Mouse (Mus musculus): ENCODE measurements around the gene Khdc1b. TPM values are rescaled to one million over a fixed set of nuclear protein-coding genes. Genes with fewer than 3 reads are reported as not detected.
"Not testable (repeated sequence)": the region's sequence is repeated elsewhere in the genome, so short reads cannot be mapped to it uniquely, and the experiment has no call there.

Khdc1b gene
- not detected for total RNA-seq (2021)
- long read RNA-seq, experiment 1: 0 reads
- long read RNA-seq, experiment 2: 0 reads

DNA sequence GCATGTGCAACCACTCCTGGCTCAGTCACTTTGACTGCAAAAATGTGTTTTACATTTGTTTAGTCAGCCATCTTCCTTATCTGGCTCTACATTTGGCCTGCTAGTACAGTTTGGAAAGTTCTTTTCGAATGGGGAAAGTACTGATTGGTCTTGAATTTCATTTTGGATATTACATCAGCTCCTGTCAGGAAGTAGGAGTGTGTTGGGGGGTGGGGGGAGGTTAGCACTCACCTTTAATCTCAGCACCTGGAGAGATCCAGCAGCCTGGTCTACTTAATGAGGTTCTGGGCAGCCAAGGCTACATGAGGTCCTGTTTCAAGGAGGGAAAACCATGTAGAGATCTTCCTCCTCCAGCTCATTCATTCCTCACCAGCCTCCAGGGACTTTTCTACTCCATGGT is at the start of gene Khdc1b:
Khdc1b (plus strand) TSS at position 301 of the 400 bp plus-strand sequence.
- no peak for DNase-seq (ENCODE audit: low spot score in 2 of 2)

DNA sequence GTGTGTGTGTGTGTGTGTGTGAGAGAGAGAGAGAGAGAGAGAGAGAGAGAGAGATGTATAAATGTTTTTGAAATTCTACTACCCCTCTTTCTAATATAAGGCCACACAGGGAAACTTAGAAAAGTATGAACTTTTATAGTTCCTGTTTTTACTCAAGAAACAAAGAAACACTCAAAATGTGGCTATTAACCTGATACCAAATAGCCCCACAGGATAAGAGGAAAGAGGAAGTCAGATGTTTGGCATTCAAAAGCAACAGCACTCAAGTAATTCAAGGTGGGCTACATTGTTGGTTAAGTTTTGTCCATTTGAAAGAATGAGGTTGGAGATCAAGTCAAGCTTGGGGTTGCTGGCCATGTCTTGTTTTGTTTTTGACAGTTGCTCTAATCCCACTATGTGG is 47.5 kb upstream of the Khdc1b start:
- DNase-seq (ENCODE audit: low spot score in 2 of 2): no peak

GRCm38 (mm10) chr1:21340745-21341144 is 42.6 kb upstream of the Khdc1b start:
- DNase-seq (ENCODE audit: low spot score in 2 of 2): no peak

DNA sequence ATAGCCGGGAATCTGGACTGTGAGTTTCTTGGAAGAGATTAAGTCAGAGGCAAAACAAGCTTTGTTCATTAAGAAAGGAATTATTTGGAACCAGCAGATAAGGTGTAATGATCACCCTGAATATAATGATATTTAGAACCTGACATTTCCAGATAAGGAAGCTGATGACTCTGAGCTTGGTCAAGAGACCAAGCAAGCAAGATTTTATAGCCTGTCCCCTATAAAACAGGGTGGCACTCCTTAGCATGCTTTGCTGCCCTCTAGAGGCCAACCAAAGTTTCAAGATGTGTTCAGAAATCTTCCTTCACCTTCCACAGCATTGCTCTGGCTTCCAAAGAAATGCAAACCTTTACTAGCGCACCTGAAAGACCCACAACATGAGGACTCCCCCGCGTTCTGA is 39.1 kb upstream of the Khdc1b start:
- DNase-seq (ENCODE audit: low spot score in 2 of 2): peak in 1 of 2 experiments; percentile 5

DNA sequence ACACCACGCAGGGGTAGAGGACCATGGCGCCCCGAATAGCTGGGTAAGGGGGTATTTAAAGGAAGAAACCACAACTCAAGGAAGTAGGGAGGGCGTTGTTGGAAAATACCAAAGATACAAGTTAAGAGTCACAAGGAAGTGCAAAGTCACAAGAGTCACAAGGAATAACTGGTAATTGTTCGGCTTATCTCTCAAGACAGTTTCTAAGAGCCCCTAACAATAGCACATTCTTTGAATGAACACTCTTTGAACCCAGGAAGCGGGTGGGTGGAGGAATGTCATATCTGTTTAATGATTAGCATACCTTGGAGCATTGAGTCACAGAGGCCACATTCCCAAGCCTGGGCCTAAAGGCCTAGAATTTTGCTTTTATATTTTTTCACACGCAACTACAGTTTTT is 38.6 kb upstream of the Khdc1b start:
- DNase-seq (ENCODE audit: low spot score in 2 of 2): not testable (repeated sequence)

DNA sequence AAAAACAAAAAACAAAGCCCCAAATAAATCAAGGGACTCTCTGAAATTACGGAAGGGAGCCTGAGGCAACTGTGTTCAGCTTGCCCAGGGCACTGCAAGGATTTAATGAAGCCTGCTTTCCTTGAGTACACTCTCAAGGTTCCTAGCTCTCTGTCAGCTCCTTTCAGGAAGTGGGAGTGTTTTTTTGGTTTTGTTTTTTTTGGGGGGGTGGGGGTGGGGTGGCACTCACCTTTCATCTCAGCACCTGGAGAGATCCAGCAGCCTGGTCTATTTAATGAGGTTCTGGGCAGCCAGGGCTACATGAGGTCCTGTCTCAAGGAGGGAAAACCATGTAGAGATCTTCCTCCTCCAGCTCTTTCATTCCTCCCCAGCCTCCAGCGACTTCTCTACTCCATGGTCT is 34.0 kb upstream of the Khdc1b start, which contains the start of gene Khdc1a:
Khdc1a (plus strand) TSS at position 301 of the 400 bp plus-strand sequence.
- DNase-seq (ENCODE audit: low spot score in 2 of 2): no peak

DNA sequence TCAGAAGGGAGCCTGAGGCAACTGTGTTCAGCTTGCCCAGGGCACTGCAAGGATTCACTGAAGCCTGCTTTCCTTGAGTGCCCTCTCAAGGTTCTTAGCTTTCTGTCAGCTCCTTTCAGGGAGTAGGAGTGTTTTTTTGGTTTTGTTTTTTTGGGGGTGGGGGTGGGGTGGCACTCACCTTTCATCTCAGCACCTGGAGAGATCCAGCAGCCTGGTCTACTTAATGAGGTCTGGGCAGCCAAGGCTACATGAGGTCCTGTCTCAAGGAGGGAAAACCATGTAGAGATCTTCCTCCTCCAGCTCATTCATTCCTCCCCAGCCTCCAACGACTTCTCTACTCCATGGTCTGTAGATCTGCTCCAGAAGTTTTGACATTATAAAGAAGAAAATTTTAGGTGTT is 15.3 kb upstream of the Khdc1b start, which contains the start of gene Khdc1c:
Khdc1c (plus strand) TSS at position 301 of the 400 bp plus-strand sequence.
- DNase-seq (ENCODE audit: low spot score in 2 of 2): not testable (repeated sequence)

DNA sequence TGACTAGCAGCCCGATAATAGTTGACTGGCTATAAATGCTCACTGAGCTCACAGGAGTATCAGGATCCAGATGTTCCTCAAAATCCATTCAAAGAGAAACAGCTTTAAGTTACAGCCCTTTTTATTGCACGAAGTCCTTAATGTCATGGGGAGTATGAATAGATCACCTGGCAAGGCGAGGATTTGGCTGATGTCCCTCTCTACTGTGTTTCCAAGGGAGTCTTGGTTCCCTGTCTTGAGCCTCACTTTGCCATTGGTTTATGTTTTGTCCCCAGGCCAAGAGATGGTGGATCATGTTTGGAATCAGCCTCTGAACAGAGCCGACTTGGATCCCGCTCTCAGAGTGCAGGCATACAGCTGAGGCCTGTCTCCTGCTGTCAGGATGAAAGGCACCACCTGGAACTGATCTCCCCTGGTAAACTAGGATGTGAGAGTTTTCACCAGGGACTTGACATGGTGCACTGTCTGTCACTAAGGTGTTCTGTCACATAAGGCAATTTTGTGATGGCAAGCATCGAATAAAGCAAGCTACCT is 7.8 kb downstream of the Khdc1b start:
- no peak for DNase-seq (ENCODE audit: low spot score in 2 of 2)

DNA sequence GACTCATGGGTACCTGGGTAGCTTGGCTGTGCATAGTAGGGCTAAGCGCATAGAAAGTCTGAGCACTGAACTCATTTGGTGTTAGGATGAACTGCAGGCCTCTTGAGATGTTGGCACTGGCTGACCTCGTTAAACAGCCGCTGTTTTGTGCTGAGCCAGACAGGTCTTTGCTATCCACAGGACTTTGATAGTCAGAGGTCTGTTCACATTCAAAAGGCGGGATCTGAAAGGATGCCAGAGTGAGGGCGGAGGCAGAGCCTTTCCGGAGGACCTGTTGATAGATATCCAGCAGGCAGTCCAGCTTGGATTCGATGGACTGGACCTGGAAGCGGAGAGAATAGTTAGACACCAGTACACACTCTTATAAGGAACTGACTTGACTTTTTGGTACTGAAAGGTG is 19.4 kb downstream of the Khdc1b start:
- DNase-seq (ENCODE audit: low spot score in 2 of 2): no peak

DNA sequence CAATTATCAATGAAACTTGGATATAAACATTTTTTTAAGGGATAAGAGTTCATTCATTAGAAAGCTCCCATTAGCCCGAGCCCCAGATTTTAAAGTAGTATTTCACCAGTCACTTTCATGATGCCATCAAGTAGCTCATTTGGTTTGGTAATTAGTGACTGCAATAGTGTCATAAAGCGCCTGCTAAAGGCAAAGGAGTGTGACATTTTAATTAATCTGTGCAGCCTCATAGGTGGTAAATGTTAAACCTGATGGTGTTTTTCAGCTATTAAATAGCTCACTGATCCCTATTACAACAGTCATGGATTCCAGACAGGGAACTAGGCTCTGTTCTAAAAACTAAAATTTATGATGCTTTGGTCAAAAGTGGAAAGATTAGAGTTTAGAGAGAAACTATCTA is 23.9 kb downstream of the Khdc1b start:
- DNase-seq (ENCODE audit: low spot score in 2 of 2): no peak

DNA sequence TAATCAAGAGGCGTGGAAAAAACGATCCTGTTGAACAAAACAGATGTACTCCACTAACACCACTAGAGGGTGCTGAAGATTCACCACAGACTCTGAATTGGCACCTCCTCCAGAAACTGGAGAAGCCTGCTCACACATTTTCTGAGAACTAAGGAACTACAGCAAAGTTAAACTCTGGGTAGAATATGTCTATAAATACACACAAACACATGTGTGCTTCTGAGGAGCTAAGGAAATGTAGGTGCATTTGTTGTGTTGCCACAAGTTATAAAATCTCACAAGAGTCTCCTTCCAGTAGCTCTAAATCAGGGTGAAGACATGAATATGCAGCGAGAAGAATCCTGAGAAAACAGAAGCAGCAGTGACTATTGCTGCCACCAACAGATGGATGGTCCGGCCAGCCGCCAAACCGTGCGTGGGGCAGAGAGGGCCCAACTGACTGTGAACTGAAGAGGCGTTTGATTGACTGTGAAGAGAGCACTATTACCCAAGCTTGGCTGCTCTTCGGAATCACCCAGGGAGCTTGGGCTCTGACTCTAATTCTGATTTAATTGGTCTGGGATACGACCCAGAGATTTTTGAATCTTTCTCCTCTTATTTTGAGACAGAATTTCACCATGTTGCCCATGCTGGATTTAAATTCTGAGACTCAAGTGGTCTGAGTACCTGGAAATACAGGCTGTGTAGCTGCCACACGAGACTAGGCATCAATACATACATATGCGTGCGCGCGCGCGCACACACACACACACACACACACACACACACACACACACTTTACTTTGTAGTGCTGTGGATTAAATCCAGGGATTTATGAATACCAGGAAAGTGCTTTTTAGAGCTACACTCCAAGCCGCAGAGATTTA is 28.2 kb downstream of the Khdc1b start:
- DNase-seq (ENCODE audit: low spot score in 2 of 2): no peak

GRCm38 (mm10) chr1:21412197-21412555 is 28.8 kb downstream of the Khdc1b start:
- DNase-seq (ENCODE audit: low spot score in 2 of 2): no peak

GRCm38 (mm10) chr1:21419370-21419769 is 36.0 kb downstream of the Khdc1b start:
- DNase-seq (ENCODE audit: low spot score in 2 of 2): no peak

DNA sequence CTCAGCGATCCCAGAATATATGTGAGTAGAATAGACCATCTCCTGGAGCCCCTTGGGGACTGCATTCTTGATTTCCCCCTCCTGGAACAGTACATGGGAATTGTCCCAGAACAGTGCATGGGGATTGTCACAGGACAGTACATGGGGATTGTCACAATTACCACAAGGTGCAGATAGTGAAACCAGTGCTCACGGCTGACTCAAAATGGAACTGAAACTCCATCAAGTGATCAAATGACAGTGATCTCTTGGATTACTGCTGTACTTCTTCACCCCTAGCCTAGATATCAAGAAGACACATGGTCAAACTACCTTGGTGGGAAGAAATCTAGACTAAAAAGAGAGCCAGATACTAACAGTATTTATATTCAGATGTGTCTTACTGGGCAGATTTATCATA is 42.3 kb downstream of the Khdc1b start:
- DNase-seq (ENCODE audit: low spot score in 2 of 2): no peak

DNA sequence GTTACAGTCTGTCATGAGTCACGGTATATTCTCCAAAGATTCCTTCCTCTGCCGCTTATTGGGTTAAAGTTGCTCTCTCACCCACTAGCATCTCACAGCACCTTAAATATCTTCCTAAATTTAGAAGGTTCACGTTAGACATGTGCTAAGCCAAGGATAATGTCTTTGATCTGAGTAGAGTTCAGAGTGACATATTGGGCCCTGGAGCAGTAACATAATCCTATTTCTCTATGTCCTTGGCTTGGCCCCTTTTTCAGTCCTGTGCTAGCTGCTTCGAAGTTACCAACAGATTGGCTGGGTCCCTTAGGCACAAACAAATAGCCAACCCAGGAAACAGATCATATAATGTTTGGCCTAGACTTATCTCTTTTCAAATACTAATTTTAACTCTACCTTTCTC is 44.7 kb downstream of the Khdc1b start:
- no peak for DNase-seq (ENCODE audit: low spot score in 2 of 2)

GRCm38 (mm10) chr1:21431666-21432065 is 48.3 kb downstream of the Khdc1b start:
- no peak for DNase-seq (ENCODE audit: low spot score in 2 of 2)

DNA sequence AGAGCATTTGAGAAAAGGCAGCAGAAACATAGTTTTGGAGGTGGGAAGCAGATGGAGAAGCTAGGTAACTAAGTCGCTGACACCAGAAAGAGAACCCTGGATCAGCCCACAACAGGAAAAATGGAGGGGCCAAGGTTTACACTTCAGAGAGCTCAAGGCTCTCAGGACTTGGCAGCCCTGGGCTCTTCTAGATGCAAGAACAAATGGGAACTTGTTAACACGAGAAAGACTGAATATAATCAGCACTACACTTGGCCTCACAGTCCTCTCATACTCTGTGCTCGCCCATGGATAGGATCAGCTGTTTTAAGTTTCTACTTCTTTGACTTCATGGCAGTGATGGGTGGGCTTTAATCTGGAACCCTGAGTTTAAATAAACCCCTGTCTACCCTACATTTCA is 51.5 kb downstream of the Khdc1b start:
- DNase-seq (ENCODE audit: low spot score in 2 of 2): no peak

Other genes starting within 250 kb of the Khdc1b start
- gene Tmem14a, start 165.0 kb upstream of the Khdc1b start, total RNA-seq (2021): 1 to 10 TPM; 7.2 to 9.4 TPM
- 10 to 100 TPM in 1 of 2 experiments, 1 to 10 TPM in 1; 7.8 to 37.1 TPM for gene Gsta3, start 143.0 kb upstream of the Khdc1b start, total RNA-seq (2021)
- not detected for gene Khdc1a, start 33.9 kb upstream of the Khdc1b start, total RNA-seq (2021)
- not detected for gene Khdc1c, start 15.2 kb upstream of the Khdc1b start, total RNA-seq (2021)

All from adrenal gland, postnatal 4 days (tissue).